Mouse (Mus musculus): ENCODE results near the gene Trmt44. TPM values are rescaled to one million over a fixed set of nuclear protein-coding genes. Genes with fewer than 3 reads are reported as not detected.
A peak's percentile ranks its signal among the peaks of the same experiment; 100 is the strongest.

Gene Trmt44
- total RNA-seq, 4 experiments from 2014 or later = 1.2 to 1.9 (median 1.4) TPM

- DNase-seq (ENCODE audit: low spot score in 2 of 2) = no peak
Measured at GRCm38 (mm10) chr5:35546127-35546526, 28.7 kb downstream of the Trmt44 start.

- no peak for DNase-seq (ENCODE audit: low spot score in 2 of 2)
Measured at GRCm38 (mm10) chr5:35541059-35541790, 33.6 kb downstream of the Trmt44 start.

DNA sequence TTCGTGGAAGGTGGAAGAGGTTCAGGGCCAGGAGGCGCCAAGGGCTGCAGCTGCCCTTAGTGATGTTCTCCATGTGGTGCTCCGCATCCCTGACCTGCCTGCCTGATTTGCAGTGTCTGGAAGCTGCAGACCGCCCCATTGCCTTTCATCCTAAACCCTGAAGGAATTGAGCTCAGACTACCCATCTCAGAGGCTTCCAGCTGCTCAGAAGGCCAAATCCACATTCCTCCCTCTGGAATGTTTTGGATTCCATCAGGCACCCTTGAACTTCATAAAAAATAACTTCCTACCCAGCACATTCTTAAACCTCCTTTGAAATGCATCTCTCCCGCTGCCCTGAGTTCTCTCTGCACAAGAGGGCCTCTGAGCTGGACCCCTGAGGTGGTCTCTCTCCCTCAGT lies 34.3 kb downstream of the Trmt44 start:
- DNase-seq (ENCODE audit: low spot score in 2 of 2) = no peak

DNA sequence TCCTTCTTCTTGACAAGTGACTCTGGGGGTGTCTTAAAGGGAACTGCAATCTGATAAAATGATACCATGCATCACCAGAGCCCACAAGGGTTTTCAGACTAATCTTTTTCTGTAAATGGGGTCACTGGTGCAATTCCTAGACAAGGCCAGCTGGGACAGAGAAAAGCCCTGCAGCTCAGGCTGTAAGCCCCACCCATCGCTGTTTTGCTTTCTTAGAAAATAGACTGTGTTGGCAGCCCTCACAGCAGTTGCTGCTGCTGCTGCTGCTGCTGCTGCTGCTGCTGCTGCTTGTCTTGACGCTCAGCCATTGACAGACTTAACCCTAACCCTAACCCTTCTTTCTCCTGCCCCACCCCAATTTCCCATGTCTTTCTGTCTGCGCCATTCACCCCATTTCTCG lies 35.3 kb downstream of the Trmt44 start:
- DNase-seq (ENCODE audit: low spot score in 2 of 2) = no peak

DNA sequence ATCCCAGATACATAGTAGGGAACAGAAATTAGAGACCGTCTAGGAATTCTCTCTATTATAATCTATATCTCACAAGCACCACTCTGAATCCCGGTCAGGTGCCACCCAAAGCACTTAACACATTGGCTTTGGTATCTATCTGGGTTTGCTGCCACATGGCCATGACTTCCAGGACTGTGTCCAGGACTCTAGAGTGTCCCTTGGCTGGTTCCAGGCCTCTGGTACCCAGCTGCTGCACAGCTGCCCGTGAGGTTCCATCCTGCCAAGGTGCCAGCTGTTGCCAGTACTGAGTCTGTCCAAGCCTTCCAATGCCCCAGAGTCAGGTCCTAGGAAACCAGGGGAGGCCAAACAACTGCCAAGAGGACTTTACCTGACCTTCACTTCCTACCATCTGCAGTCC lies 36.8 kb downstream of the Trmt44 start:
- no peak for DNase-seq (ENCODE audit: low spot score in 2 of 2)

DNA sequence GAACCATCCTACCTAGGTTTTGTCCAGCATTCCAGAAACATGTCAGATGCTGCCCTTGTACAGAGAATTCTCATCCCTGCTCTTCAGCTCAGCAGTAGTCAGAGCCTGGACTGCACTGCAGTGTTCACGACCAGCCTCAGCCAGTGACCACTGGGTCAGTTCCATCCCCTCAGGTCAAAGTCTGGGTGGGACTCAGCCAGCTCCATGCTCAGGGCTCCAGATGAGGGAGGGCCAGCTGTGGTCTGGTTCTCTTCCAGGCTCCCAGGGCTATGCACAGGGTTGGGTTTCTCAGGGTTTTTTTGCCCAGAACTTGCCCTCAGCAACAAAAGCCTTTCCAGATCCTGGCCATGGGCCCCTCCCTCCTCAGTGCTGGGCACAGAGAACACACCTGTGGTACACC lies 37.4 kb downstream of the Trmt44 start:
- no peak for DNase-seq (ENCODE audit: low spot score in 2 of 2)

GRCm38 (mm10) chr5:35536271-35536670 lies 38.6 kb downstream of the Trmt44 start:
- no peak for DNase-seq (ENCODE audit: low spot score in 2 of 2)

DNA sequence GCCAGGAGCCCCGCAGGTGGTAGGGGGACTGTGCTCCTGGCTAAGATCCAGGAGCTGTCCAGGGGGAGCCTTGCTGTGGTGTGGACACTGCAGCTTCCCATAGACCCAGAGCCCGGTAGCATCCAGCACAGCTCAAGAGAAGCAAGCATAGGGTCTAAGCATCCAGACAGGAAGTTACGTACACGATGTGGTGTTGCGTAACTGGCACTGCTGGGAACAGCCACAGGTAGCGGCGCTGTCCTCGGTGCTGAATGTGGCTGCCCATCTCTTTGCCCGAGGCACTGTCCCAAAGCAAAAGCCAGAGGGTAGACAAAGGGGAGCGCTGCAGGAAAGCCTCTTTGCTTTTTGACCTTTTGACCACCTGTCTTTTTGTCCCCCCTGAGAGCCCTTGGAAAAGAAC lies 43.3 kb downstream of the Trmt44 start:
- DNase-seq (ENCODE audit: low spot score in 2 of 2) = no peak

DNA sequence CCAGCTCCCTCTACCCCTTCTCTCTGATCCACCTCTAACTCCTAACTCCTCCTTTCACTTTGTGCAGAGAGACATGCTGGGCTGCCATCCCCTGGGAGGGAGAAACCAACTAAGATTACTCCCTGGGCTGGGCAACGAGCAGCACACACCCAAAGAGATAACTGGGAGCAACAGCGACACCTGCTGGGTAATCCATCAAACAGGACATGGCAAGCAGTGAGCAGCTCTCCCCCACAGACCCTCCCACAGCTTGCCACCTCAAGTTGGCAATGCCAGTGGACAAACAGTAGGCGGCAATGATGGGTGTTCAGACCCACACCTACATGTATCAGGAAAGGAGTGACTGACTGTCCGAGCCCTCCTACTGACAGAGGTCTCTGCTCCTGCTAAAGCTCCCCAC lies 44.4 kb downstream of the Trmt44 start:
- DNase-seq (ENCODE audit: low spot score in 2 of 2) = no peak

- no peak for DNase-seq (ENCODE audit: low spot score in 2 of 2)
Measured at GRCm38 (mm10) chr5:35525469-35526123, 49.3 kb downstream of the Trmt44 start, which contains the start of gene Cpz. Gene Cpz (minus strand): TSS chr5:35525698.

DNA sequence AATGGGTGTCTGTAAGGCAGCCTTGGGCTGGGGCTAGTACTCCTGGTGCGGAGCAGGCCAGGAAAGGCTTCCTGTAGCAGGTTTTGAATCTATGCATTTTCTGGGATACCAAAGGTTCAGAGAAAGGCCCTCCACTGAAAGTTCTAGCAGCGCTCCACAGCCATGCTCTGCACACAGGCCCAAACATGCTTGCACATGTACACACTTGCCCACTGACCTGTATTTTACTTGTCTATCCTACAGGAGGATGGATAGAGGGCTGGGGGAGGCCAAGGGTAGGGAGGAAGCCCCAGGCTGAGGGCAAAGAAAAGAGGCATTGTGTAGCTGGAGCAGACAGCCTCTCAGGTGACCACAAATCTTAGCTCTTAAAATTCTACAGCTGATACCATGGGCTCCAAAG lies 50.5 kb downstream of the Trmt44 start:
- no peak for DNase-seq (ENCODE audit: low spot score in 2 of 2)

GRCm38 (mm10) chr5:35523735-35524134 lies 51.1 kb downstream of the Trmt44 start:
- peak; percentile 12 to 19 for DNase-seq (ENCODE audit: low spot score in 2 of 2)

GRCm38 (mm10) chr5:35516781-35517180 lies 58.1 kb downstream of the Trmt44 start:
- DNase-seq (ENCODE audit: low spot score in 2 of 2) = no peak

DNA sequence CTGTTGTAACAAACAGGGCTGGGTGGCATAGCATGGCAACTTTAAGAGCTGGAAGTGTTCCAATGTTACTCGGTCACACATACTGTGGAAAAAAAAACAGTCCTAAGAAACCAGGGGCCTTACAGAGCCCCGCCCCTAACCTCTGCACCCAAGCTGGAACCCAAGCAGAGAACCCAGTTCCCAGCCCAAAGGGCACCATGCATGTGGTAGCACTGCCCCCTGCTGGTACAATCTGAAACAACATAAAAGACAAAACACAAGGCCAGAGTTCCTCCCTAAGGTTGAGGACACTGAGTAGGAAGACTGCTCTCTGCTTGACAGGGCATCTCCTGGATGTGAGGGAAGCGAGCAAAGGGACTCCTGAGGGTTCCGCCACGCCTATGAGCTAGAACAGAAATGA lies 64.3 kb downstream of the Trmt44 start:
- no peak for DNase-seq (ENCODE audit: low spot score in 2 of 2)

Other genes with a start within 250 kb of the Trmt44 start
- not detected for gene Hmx1, start 186.0 kb downstream of the Trmt44 start, total RNA-seq (2022)
- gene Cpz, start 49.4 kb downstream of the Trmt44 start, total RNA-seq (2022) = under 1 TPM in 1 of 4 experiments, not detected in 3; 0.25 TPM
- 10 to 100 TPM; 14.6 to 20.0 (median 17.2) TPM for gene Acox3, start 8.0 kb upstream of the Trmt44 start, total RNA-seq (2022)
- 10 to 100 TPM; 19.9 to 34.2 (median 25.1) TPM for gene Htra3, start 104.7 kb upstream of the Trmt44 start, total RNA-seq (2022)
- gene Sh3tc1, start 164.9 kb upstream of the Trmt44 start, total RNA-seq (2022) = 1 to 10 TPM; 1.4 to 2.9 (median 1.9) TPM
- gene Ablim2, start 182.8 kb upstream of the Trmt44 start, total RNA-seq (2022) = 10 to 100 TPM; 36.1 to 43.4 (median 40.7) TPM